Mouse (Mus musculus): ENCODE measurements around the gene Bfsp2. TPM values are rescaled to one million over a fixed set of nuclear protein-coding genes. Genes with fewer than 3 reads are reported as not detected.

The Bfsp2 gene
- total RNA-seq, 2 experiments from 2014 or later = 3.8 to 5.9 TPM

DNA sequence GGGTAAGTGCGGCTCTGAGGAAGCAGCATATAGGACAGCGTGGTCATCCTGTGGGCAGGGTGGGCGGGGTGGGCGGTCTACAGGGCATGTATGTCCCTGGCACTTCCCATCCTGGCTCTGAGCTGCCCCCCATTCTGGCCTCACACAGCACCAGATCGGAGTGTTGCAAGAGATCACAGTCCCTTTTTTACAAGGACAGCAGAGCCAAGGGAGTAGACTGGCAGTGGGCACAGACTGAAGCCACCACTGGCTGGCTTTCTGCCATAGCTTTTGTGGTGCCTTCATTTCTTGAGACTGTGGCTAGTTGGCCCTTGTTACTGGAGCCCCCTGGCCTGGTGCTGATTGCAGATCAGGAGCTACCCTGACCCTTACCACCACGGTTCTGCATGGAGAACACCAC is 6.0 kb upstream of the Bfsp2 start:
- no peak for DNase-seq (ENCODE audit: low spot score in 2 of 2)

DNA sequence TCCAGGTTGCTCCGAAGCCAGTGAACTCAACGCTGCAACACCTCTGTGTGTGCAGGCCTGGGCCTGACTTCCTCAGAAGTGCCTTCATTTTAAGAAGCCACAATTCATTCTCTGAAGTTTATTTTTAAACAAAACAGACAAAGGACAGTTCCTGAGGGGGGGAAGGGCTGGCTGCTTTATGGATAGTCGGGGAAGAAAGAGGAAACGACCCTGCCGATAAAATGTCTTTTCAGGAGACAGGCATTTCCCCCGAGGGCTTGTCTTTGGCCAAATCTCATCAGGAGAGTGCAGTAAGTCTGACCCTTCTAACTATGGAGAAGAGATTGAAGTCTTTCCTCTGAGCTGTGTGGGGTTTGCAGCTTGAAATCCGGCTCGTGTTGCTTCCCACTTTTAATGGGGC is 5.4 kb upstream of the Bfsp2 start:
- no peak for DNase-seq (ENCODE audit: low spot score in 2 of 2)

DNA sequence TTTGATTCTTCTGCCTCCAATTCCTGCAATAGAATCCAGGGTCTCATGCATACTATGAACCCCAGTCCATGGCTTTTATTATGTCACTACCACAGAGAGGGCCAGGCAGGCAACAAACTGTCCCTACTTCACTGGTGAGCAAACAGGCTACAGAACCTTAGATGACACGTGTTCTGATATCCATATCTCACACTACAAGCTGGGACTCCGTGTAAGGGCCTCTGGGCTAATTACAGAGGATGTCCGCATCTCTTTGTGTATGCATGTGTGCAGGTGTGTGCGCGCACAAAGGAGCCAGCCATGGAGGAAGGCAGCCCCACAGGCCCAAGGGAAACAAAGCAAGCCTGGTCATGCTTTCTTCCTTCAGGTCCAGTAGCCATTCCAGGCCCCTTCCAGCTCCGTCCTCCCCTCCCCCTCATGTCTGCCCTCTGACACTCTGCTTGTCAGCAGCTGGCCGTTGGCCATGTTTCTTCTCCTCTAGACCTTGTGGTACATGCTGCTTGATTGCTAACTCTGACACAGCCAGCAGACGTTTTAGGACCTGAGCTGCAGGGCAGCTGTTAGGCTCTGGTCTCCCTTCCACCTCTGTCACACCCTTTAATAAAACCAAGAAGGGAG is 492 bp upstream of the Bfsp2 start:
- DNase-seq (ENCODE audit: low spot score in 2 of 2) = no peak

DNA sequence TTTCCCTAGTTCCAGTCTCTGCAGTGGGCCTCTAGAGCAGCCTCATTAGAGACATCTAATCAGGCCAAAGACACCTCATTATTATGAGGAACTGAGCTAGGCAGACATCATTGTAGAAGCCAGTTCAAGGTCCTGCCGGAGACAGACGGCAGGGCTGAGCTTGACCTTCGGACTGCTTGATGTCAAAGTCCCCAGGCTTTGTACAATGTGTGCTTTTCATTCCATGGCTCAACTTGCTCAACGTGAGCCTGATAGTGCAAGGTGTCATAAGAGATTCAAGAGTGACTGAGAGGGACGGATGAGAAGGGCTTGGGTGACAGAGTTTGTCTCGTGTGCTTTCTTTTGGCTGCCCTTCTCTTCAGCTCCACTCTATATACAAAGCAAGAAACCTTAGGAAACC is 4.8 kb downstream of the Bfsp2 start:
- no peak for DNase-seq (ENCODE audit: low spot score in 2 of 2)

DNA sequence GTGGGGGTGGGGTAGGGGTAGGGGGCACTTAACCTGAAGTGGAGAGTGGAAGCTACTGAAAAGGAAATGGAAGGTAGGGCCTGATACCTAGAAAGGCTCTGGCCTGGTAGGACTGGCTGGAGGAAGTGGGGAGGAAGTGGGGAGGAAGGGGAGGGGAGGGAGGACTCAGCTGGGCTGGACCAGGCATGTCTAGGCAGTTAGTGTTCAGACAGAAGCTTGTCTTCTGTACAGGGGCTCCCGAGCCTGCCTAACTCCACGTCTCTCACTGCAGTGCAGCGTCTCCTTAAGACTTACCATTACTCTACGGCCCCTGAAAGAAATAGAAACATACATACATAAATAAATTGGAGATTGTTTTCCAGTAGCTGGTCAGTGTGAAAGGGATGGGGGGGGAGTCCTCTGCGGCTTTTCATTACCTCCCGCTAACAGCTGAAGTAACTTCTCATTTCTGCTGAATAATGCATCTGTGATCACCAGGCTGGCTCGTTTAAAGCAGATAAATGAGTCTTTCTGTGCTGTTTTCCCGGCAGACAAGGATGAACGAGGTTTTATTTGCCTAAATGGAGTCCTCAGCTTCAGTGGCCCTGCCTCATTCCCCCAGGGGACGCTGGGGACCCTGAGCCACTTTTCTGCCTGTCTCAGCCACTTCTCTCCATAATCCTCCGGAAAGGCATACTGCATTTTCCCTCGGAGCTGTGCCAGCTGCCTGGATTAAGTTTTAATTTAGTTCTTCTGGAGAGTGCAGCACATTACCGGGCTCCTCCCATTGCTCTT is 6.1 kb downstream of the Bfsp2 start:
- peak in 1 of 2 experiments; percentile 20 for DNase-seq (ENCODE audit: low spot score in 2 of 2)

DNA sequence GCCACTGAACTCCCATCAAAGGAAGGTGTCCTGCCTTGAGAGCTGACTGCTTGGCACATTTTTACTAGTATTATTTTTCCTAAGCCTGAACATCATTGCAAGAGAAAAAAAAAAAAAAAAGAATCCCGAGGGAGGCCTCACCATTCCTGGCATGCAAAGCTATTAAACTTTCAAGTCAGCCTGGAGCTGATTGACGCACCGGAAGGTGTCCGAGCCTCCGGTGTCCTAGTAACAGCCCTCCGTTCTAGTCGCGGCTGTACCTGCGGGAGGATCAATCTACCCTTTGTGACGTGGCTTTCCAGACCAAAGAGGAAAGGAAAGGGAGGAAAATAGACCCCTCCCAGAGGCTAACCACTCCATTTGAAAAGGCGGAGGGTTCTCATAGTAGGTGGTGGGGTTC is 8.4 kb downstream of the Bfsp2 start:
- DNase-seq (ENCODE audit: low spot score in 2 of 2) = no peak

DNA sequence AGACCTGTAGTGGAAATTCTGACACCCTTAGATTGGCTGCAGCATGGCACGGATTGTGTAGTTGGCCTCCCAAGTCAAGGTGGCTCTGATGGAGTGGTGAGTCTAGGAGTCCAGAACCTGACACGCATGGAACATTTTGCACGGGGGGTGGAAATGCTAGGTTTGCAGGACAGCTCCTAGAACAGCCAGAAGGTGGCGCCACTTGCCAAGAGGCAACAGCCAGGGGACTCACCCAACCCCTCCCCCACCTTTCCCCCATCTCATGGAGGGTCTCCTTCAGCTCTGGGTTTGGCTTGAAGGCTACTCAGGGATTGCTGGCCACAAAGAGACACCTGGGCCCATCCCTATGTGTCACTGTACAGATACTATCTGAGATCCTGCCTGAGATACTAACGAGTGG is 10.7 kb downstream of the Bfsp2 start:
- DNase-seq (ENCODE audit: low spot score in 2 of 2) = peak in 1 of 2 experiments; percentile 48

DNA sequence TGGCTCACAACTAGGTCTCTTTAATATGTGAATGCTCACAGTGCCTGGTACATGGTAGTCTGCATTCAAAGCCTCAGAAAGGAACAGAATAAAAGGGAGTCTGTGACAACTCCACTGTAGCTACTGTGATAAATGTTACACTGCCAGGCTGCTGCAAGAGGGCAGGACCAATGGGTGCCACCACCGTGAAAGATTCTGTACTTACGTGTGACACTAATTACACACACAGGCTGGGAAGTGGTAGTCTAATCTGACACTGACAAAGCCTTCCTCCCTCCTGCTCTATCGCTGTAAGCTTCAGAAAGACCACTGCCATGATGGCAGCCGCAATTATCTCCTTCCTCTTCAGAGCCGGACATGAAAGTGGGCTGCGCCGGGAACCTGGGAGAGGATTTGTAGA is 11.3 kb downstream of the Bfsp2 start:
- DNase-seq (ENCODE audit: low spot score in 2 of 2) = no peak

DNA sequence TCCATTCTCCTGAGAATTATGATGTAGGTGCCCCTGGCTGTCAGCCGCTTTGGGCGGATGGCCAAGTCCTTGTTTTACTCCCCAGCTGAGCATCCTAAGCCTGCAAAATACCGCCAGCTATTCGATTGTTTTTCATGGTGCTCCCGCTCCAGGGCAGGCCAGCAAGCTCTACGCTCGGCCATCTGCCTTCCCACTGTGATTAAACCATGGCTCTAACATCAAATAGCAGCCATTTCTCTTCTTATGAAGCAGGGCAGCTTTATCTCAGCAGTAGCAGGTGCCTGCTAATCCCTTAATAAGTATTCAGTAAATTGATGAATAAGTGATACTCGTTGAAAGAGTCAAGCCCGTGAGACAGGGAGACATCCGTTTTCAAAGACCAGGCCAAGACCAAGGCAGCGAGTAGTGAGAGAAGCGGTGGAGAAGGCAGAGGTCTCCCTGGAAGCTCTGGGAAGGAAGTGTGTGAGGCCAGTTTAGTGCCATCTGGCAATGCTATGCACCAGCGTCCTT is 14.5 kb downstream of the Bfsp2 start:
- DNase-seq (ENCODE audit: low spot score in 2 of 2) = peak in 1 of 2 experiments; percentile 80

DNA sequence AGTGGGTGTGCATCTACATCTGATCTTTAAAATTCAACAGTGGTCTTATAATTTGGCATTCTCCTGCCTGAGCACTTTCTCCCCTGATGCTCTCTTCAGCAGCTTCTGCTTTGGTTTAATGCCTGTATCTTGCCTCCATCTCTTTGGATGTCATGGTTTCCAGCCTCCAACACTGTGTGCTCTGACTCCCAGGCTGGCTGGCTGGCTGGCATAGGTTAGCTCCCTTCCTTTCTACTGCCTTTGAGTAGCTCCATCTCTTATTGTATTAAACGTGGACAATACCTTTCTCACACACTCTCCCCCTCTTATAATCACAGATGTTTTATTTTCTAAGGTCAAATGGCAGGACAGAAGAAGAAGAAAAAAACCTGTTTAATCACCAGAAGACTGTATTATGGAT is 14.9 kb downstream of the Bfsp2 start:
- peak in 1 of 2 experiments; percentile 15 for DNase-seq (ENCODE audit: low spot score in 2 of 2)

DNA sequence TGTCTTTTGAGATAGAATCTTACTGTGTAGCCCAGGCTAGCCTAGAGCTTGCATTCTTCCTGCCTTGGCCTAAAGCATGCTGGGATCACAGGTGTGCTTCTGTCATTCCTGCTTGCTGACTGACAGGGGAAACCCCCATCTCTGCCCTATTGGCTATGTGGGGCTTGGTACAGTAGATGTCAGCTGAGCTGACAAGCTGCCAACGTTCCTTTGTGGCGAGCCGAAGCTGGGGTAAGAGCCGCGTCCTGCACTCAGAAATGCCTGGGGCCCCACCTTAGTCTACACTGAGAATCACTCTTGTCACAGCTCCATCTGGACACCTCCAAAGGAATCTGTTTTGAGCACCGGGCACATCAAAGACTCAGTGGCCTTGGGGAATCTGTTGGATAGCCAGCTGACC is 16.4 kb downstream of the Bfsp2 start:
- DNase-seq (ENCODE audit: low spot score in 2 of 2) = no peak

DNA sequence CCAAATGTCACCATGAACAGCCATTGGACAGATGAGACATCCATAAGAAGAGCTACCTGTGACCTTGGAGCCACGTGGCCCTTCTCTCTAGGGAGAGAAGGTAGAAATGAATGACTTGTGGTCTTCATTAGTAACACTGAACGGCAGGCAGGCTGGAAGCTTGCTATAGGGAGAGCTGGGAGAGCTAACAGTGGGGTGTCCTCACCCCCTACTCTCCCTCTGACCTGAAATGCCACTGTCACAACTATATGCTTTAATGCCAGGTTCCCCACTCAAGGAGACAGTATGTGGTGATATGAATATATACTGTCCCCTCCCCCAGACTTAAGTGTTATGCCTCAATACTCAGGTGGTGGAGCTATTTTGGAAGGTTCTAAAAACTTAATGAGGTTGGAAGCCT is 20.4 kb downstream of the Bfsp2 start:
- DNase-seq (ENCODE audit: low spot score in 2 of 2) = no peak

DNA sequence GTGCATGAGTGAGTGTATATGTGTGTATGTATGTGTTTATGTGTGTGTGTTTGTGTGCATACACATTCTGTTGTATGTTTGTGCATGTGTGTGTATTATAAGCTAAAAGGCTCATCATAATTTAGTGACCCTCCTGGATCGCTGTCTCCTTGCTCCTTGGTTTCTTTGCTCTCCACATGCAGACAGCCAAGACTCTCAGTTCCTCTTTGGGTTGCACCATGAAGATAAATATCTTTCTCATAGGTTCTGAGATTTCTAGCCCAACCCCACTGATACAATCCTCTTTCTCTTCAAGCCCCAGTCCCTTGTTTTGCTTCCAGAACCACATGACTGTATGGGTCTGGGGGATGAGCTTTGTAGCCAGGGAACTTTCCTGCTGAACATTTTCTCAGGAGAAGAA is 20.9 kb downstream of the Bfsp2 start:
- no peak for DNase-seq (ENCODE audit: low spot score in 2 of 2)

DNA sequence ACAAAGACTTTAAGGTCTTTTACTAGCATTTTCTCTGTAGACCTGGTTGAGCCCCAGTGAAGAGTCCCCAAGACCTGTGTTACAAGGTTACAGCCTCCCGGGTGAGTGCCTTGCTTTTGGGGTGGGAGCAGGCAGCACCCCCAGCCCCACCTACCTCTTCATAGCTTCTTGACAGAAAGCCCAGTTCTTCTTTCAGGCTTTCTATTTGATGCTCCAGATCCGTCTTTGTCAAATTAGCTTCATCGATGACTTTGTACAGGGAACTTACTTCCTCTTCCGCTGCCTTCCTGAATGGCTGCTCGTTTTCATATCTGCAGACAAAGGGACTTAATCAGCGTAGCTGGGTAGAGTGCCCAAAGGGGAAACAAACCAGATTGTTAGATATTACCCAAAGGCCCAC is 30.6 kb downstream of the Bfsp2 start:
- DNase-seq (ENCODE audit: low spot score in 2 of 2) = no peak

DNA sequence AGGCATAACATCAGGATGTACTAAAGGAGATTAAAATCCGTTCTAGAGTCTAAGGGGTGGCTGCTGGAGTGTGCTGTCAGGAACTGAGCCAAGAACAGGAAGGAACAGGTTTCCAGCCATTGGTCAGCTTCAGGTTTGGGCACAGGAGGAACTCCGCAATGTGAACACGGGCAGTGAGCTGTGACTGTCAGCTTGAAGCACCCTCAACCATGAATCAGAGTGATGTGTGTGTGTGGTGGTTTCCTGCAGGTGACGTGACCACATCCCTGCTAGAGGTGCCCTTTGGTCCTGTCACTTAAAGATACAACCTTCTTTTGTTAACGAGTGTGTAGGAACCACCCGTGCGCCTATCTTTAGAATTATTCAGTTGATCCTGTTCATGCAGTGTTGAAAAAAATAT is 31.1 kb downstream of the Bfsp2 start:
- DNase-seq (ENCODE audit: low spot score in 2 of 2) = no peak

DNA sequence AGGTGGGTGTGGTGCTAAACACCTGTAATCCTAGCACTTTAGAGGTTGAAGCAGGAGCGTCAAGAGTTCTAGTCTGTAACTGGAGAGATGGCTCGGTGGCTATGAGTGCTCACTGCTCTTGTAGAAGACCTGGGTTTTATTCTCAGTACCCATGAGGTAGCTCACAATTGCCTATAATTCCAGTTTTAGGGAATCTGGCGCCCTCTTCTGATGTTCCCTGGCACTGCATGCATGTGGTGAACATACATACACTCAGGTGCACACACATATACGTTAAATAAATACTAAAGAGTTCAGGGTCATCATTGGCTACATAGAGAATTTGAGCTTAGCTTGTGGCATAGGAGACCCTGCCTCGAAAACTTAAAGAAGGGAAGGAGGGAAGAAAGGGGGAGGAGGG is 35.6 kb downstream of the Bfsp2 start:
- DNase-seq (ENCODE audit: low spot score in 2 of 2) = no peak

DNA sequence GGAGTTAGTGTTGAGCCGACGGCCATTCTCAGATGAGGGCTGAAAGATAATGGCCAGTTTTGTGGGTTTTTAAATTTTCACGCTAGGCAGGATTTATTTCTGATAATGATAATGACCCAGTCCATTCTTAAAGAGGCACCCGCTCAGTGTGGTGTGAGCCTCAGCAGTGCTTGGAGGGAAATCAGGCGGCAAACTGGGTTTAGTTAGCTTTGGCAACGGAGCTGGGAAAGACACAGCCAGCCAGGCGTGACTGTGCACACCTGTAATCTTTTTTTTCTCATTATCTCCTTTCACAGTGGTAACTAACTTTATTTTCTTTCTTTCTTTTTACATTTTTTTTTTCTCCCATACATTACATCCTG is 36.4 kb downstream of the Bfsp2 start:
- DNase-seq (ENCODE audit: low spot score in 2 of 2) = no peak

DNA sequence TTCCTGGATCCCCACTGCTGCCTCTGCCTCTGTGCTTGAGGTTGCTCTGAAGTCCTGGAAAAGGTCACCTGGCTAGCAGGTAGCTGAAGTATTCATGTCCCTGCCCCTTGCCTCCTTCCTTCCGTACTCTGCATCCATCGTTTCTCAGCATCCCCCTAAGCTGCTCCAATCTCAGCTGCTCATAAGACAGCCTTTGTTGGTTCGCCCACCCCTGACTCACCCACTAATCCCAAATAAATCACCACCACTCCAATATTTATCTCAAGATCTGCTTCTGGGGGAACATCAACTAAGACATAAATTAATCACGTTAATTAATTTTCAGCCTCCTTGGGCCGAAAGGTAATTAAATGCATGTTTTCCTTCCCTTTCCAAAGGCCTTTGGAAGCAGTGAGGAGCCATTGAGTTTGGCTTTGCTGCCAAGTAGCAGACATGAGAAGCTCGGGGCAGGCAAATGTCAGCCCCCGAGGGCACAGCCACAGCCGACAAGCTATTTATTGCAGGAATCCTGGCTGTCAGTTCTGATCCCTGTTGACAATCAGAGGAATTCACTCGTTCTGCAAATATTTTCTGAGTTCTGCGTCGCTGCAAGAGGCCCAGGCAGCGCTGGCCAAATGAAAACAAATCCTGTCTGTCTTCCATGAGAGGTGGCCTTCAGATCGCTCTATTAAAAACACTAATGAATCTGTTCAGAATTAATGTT is 36.9 kb downstream of the Bfsp2 start:
- no peak for DNase-seq (ENCODE audit: low spot score in 2 of 2)

DNA sequence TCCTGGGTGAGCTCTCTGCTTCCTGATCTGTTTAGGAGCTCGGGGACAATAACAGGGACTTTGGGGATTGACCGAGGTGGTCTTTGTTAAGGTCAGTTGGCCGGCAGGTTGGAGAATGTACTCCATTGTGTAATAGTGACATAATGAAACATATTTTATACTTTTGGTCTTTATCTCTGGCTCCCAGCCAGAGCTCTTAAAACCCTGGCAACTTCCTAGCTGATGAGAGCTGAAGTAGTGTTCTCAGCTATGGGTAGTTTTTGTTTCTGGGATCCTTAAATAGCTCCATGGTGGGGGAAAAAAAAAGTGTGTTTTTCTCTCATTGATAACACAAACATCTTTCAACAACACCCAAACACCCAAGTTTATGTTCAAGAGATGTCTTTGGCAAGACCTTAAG is 39.6 kb downstream of the Bfsp2 start:
- no peak for DNase-seq (ENCODE audit: low spot score in 2 of 2)

DNA sequence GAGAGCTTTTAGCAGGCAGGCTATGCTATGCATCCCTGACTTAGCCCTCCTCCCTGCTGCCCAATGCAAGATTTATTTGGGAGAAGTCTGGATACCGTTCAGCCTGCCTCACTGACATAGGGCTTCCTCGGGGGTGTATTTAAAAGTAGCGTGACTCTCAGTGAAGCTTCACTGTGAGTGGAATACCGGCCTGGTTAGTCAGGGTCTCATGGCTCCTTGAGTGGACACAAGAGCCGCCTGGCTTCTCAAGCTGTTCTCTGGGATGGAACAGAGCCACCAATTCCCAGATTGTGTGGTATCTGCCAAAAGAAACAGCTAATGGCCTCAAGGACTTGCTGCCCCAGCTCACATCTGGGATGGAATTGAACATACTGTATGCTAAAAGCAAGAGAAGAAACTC is 43.1 kb downstream of the Bfsp2 start:
- no peak for DNase-seq (ENCODE audit: low spot score in 2 of 2)

DNA sequence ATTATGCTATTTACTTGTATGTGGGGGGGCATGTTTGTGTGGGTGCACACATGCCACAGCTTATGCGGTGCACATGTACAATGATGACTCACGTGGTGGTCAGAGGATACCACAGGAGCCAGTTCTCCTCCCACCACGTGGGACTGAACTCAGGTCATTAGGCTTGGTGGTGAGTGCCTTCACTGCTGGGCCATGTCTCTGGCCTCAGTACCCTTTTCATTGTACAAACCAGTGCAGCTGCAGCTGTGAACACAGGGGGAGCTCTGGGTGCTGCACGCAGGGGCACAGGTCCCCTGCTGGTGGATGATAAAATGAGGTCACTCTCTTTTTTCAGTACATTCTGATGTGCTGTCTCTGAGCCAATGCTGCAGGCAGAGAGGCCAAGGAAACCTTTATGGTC is 46.1 kb downstream of the Bfsp2 start:
- no peak for DNase-seq (ENCODE audit: low spot score in 2 of 2)

DNA sequence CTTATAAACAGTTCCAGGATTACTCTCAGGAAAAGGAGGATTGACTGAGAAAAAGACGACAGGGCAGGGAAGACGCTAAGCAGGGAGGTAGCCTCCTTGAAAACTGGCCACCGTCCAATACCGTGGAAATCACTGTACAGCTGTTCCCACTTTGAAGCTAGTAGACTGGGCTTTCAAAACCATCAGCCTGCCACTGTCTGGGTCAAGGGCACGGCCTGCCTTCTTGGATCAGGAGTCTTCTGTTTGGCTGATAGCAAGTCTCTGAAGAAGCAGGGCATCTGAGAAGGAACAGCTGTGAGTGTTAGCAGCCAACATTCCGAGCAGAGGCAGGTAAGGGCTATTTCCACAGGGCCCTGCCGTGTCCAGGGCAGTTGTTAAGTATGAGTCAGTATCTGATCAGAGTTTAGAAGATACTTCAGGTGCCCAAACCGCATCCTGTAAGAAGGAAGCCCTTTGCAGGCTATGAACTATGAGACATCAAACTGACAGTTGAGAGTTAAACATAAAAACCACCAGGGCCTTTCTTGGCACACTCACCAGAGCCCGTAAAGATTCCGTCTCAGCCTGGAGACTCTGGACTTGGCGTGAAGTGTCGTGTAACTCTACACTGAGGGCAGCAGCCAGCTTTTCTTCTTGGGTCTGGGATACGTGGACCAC is 48.0 kb downstream of the Bfsp2 start:
- no peak for DNase-seq (ENCODE audit: low spot score in 2 of 2)
